In genomic region chr17:36788801-36789200, GRCm38 (mm10) we compare ENCODE assay signal across 10 mouse cellular contexts. TPM values are rescaled to one million over a fixed set of nuclear protein-coding genes. Genes with fewer than 3 reads are reported as not detected.
DNase-seq lines count a peak whose midpoint lies in the region; ATAC-seq and TF ChIP-seq lines count a peak whose summit lies in the region.
"Not testable (repeated sequence)": the region's sequence is repeated elsewhere in the genome, so short reads cannot be mapped to it uniquely, and the experiment has no call there.
"Had no signal": no experiment of that assay in that cellular context is flagged by ENCODE, and none has a peak within 500 bp of the region (broad histone marks: within the 10 kb centered on the region; RNA-seq: fewer than 3 reads in every experiment).

No protein-coding gene starts in this region.

- H3K9me3 ChIP-seq in embryonic facial prominence, embryonic 14.5 days (ENCODE audit: control insufficient read depth, low read length); kidney, embryonic 14.5 days (ENCODE audit: control insufficient read depth, low read length); limb, embryonic 10.5 days (replicated peaks); midbrain, postnatal 0 days (ENCODE audit: low read length): not testable (repeated sequence)

- not testable (repeated sequence) for H3K4me3 ChIP-seq in bone marrow, adult 2 months (replicated peaks; ENCODE audit: control insufficient read depth, low read depth, low read length); embryonic facial prominence, embryonic 14.5 days (ENCODE audit: low read depth, low read length); kidney, embryonic 14.5 days (ENCODE audit: low read length); limb, embryonic 10.5 days; midbrain, postnatal 0 days (ENCODE audit: low read depth, low read length)

- not testable (repeated sequence) for H3K4me2 ChIP-seq in embryonic facial prominence, embryonic 14.5 days (ENCODE audit: low read depth, low read length); kidney, embryonic 14.5 days (replicated peaks; ENCODE audit: low read depth, low read length); midbrain, postnatal 0 days (ENCODE audit: low read depth, low read length, poor library complexity, severe bottlenecking)

- not testable (repeated sequence) for H3K36me3 ChIP-seq in embryonic facial prominence, embryonic 14.5 days (ENCODE audit: control insufficient read depth, insufficient read depth, low read length); kidney, embryonic 14.5 days (ENCODE audit: control insufficient read depth, insufficient read depth, low read length); limb, embryonic 10.5 days; midbrain, postnatal 0 days (ENCODE audit: insufficient read depth, low read length)

- not testable (repeated sequence) for TF ChIP-seq POLR2A in bone marrow, adult 2 months (IDR thresholded peaks at IDR 0.05; ENCODE audit: borderline replicate concordance, control insufficient read depth, low read depth, low read length)

- H3K9ac ChIP-seq in embryonic facial prominence, embryonic 14.5 days (ENCODE audit: low read depth, low read length); kidney, embryonic 14.5 days (ENCODE audit: low read depth, low read length); midbrain, postnatal 0 days (replicated peaks; ENCODE audit: low read length, poor library complexity, severe bottlenecking): not testable (repeated sequence)

- ATAC-seq in embryonic facial prominence, embryonic 14.5 days (ENCODE audit: low read depth): peak; percentile 47; the same call in 1 of the 2 replicates
- peak; percentile 68 for ATAC-seq in kidney, embryonic 14.5 days (ENCODE audit: low FRiP score, low TSS enrichment)
- peak; percentile 77 for ATAC-seq in midbrain, postnatal 0 days (ENCODE audit: low FRiP score)

- H3K27ac ChIP-seq in bone marrow, adult 2 months (ENCODE audit: control insufficient read depth, insufficient read depth, low read depth, low read length, poor library complexity); embryonic facial prominence, embryonic 14.5 days (replicated peaks; ENCODE audit: low read depth, low read length); kidney, embryonic 14.5 days (ENCODE audit: low read depth, low read length); limb, embryonic 10.5 days; midbrain, postnatal 0 days (ENCODE audit: low read depth, low read length): not testable (repeated sequence)

- TF ChIP-seq CTCF in bone marrow, adult 2 months (IDR thresholded peaks at IDR 0.05; ENCODE audit: control insufficient read depth, insufficient read depth, low read length): peak; percentile 51; the same call in 1 of the 2 replicates
- TF ChIP-seq CTCF in midbrain, postnatal 0 days (IDR thresholded peaks at IDR 0.05): peak; percentile 94

- DNase-seq in CD4-positive, CD25-positive, alpha-beta regulatory T cell, adult 2 months (ENCODE audit: low read depth, low spot score): peak; percentile 79
- peak; percentile 87 for DNase-seq in embryonic facial prominence, embryonic 14.5 days (ENCODE audit: low spot score)
- DNase-seq in heart, adult 8-10 months (ENCODE audit: low spot score): peak; percentile 59
- DNase-seq in limb, embryonic 10.5 days (ENCODE audit: low spot score): peak; percentile 59
- DNase-seq in midbrain, postnatal 0 days (ENCODE audit: low spot score): peak; percentile 94
- DNase-seq in spleen, postnatal 36 days (ENCODE audit: low spot score in 2 of 2): peak; percentile 43 to 48

- not testable (repeated sequence) for H3K27me3 ChIP-seq in embryonic facial prominence, embryonic 14.5 days (replicated peaks; ENCODE audit: control insufficient read depth, insufficient read depth, low read length); kidney, embryonic 14.5 days (ENCODE audit: control insufficient read depth, insufficient read depth, low read length); limb, embryonic 10.5 days (ENCODE audit: low read depth, poor library complexity, severe bottlenecking); midbrain, postnatal 0 days (ENCODE audit: insufficient read depth, low read length)

- H3K4me1 ChIP-seq in bone marrow, adult 2 months (ENCODE audit: control insufficient read depth, insufficient read depth, low read length); embryonic facial prominence, embryonic 14.5 days (ENCODE audit: control insufficient read depth, insufficient read depth, low read length); kidney, embryonic 14.5 days (ENCODE audit: control insufficient read depth, insufficient read depth, low read length); limb, embryonic 10.5 days; midbrain, postnatal 0 days (ENCODE audit: insufficient read depth, low read length): not testable (repeated sequence)

RNA-seq across cellular contexts. Expression of gene H2-M10.5, which starts 16.1 kb away (rescaled TPM):
- polyA plus RNA-seq in bone marrow, adult 2 months (2011; ENCODE audit: insufficient read depth, insufficient read length, low replicate concordance, missing spikeins): not detected in 2 replicates
- not detected in 2 replicates for polyA plus RNA-seq in embryonic facial prominence, embryonic 14.5 days (2014; fragmentation: Nextera tagmentation; extraction: Ambion mirVana)
- total RNA-seq in heart, adult 8-10 months (2022): not detected
- not detected in 2 replicates for polyA plus RNA-seq in kidney, embryonic 14.5 days (2014; fragmentation: Nextera tagmentation; extraction: Ambion mirVana)
- polyA plus RNA-seq in limb, embryonic 10.5 days (2016; fragmentation: Nextera tagmentation; extraction: Ambion mirVana): not detected in 2 replicates
- total RNA-seq in midbrain, postnatal 0 days (2014; rRNA removed): not detected in 2 replicates
- not detected in 2 replicates for polyA plus RNA-seq in midbrain, postnatal 0 days (2015; fragmentation: Nextera tagmentation; extraction: Ambion mirVana)
- total RNA-seq: adrenal gland, postnatal 4 days had no signal
- polyA plus RNA-seq: lung, embryonic 16.5 days had no signal

RNA-seq across cellular contexts. Expression of gene H2-M10.6, which starts 23.2 kb away (rescaled TPM):
- polyA plus RNA-seq in bone marrow, adult 2 months (2011; ENCODE audit: insufficient read depth, insufficient read length, low replicate concordance, missing spikeins): not detected in 2 replicates
- polyA plus RNA-seq in embryonic facial prominence, embryonic 14.5 days (2014; fragmentation: Nextera tagmentation; extraction: Ambion mirVana): not detected in 2 replicates
- total RNA-seq in heart, adult 8-10 months (2022): not detected
- not detected in 2 replicates for polyA plus RNA-seq in kidney, embryonic 14.5 days (2014; fragmentation: Nextera tagmentation; extraction: Ambion mirVana)
- not detected in 2 replicates for polyA plus RNA-seq in limb, embryonic 10.5 days (2016; fragmentation: Nextera tagmentation; extraction: Ambion mirVana)
- not detected in 2 replicates for total RNA-seq in midbrain, postnatal 0 days (2014; rRNA removed)
- not detected in 2 replicates for polyA plus RNA-seq in midbrain, postnatal 0 days (2015; fragmentation: Nextera tagmentation; extraction: Ambion mirVana)
- total RNA-seq: adrenal gland, postnatal 4 days had no signal
- polyA plus RNA-seq: lung, embryonic 16.5 days had no signal

RNA-seq across cellular contexts. Expression of gene Trim26, which starts 48.1 kb away (rescaled TPM):
- polyA plus RNA-seq in bone marrow, adult 2 months (2011; ENCODE audit: insufficient read depth, insufficient read length, low replicate concordance, missing spikeins): 20.9 and 39.6 TPM in 2 replicates
- 28.5 and 31.9 TPM in 2 replicates for polyA plus RNA-seq in embryonic facial prominence, embryonic 14.5 days (2014; fragmentation: Nextera tagmentation; extraction: Ambion mirVana)
- total RNA-seq in heart, adult 8-10 months (2022): 10 to 100 TPM; 19.6 to 20.5 (median 19.9) TPM
- polyA plus RNA-seq in kidney, embryonic 14.5 days (2014; fragmentation: Nextera tagmentation; extraction: Ambion mirVana): 23.7 and 32.3 TPM in 2 replicates
- 36.7 and 48.1 TPM in 2 replicates for polyA plus RNA-seq in limb, embryonic 10.5 days (2016; fragmentation: Nextera tagmentation; extraction: Ambion mirVana)
- total RNA-seq in midbrain, postnatal 0 days (2014; rRNA removed): 29.8 and 31.4 TPM in 2 replicates
- 37.9 and 44.3 TPM in 2 replicates for polyA plus RNA-seq in midbrain, postnatal 0 days (2015; fragmentation: Nextera tagmentation; extraction: Ambion mirVana)
